Mouse (Mus musculus) myocyte (in vitro differentiated cells): ENCODE measurements around the gene Mipol1.

Experiments
- MYOD1 ChIP-seq, 3 experiments: IDR thresholded peaks; one replicate each; pipeline ENCODE4 v1.6.1; 2011; ENCODE audit warnings: control low read depth in 2 of 3, low read depth in 2 of 3, mild to moderate bottlenecking in 2 of 3, moderate library complexity in 1 of 3; ENCODE audit not compliant: insufficient read length in 2 of 3, control insufficient read depth in 1 of 3
- POLR2A ChIP-seq: IDR thresholded peaks from one replicate; pipeline ENCODE4 v1.6.1; 2011; ENCODE audit warnings: low read depth, mild to moderate bottlenecking, control low read depth, moderate library complexity; ENCODE audit not compliant: insufficient read length
- TCF12 ChIP-seq: IDR thresholded peaks from one replicate; pipeline ENCODE4 v1.6.1; 2011; ENCODE audit warnings: mild to moderate bottlenecking, control low read depth; ENCODE audit not compliant: poor library complexity, insufficient read depth, severe bottlenecking

DNA sequence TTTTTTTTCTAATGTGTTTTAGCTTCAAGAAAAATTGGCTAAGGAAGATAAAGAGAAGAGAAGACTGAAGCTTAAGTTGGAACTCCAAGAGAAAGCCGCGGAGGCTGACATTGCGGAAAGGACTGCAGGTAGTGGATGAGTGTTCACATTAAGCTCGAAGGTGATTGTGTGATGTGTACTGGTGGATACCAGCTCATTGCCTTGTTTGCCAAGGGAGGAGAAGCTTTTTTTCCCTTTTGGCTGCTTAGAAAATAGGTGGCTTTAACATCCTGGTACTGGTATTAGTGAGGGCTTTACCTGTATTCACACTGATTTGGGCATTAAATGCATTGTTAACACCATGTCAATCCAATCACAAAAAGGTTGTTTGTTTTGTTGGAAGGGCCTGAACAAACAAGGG lies 77.1 kb downstream of the Mipol1 start:
- TF ChIP-seq POLR2A (no peak), MYOD1 (IDR thresholded peaks at IDR 0.05; ENCODE audit: control insufficient read depth in 1 of 3, insufficient read length in 2 of 3, low read depth in 2 of 3) (no peak), TCF12 (no peak)
